Mouse (Mus musculus) cerebellum, postnatal 25 days (tissue): Measurements from ENCODE around the gene Rtl8b.
"Not testable (repeated sequence)": the region's sequence is repeated elsewhere in the genome, so short reads cannot be mapped to it uniquely, and the experiment has no call there.

Source experiments
- DNase-seq, 2 experiments: peaks; one replicate each; pipeline ENCODE4 v3.0.0; 2021; ENCODE audit warnings: mixed read lengths in 2 of 2

The Rtl8b gene

GRCm38 (mm10) chrX:53670294-53670693 lies at the start of gene Rtl8b:
Rtl8b (minus strand) TSS chrX:53670408.
- peak; percentile 81 to 88 for DNase-seq

- DNase-seq: peak; percentile 72 to 78
Observed at GRCm38 (mm10) chrX:53716323-53717182, 46.3 kb upstream of the Rtl8b start.

- no peak for DNase-seq
Observed at GRCm38 (mm10) chrX:53715942-53716322, 45.7 kb upstream of the Rtl8b start.

GRCm38 (mm10) chrX:53702673-53703072 lies 32.5 kb upstream of the Rtl8b start:
- DNase-seq: no peak

GRCm38 (mm10) chrX:53699225-53699624 lies 29.0 kb upstream of the Rtl8b start:
- no peak for DNase-seq

GRCm38 (mm10) chrX:53694008-53694777 lies 24.0 kb upstream of the Rtl8b start:
- no peak for DNase-seq

- no peak for DNase-seq
Observed at GRCm38 (mm10) chrX:53693141-53693540, 22.9 kb upstream of the Rtl8b start.

- DNase-seq: no peak
Observed at GRCm38 (mm10) chrX:53692065-53692464, 21.9 kb upstream of the Rtl8b start.

- not testable (repeated sequence) for DNase-seq
Observed at GRCm38 (mm10) chrX:53684676-53685075, 14.5 kb upstream of the Rtl8b start.

- DNase-seq: not testable (repeated sequence)
Observed at GRCm38 (mm10) chrX:53682650-53683049, 12.4 kb upstream of the Rtl8b start.

- DNase-seq: peak; percentile 72 to 86
Observed at GRCm38 (mm10) chrX:53676943-53677342, 6.7 kb upstream of the Rtl8b start.

- DNase-seq: peak in 1 of 2 experiments; percentile 38
Observed at GRCm38 (mm10) chrX:53670696-53671095, 488 bp upstream of the Rtl8b start.

GRCm38 (mm10) chrX:53669557-53670270 lies 494 bp downstream of the Rtl8b start:
- not testable (repeated sequence) for DNase-seq

- not testable (repeated sequence) for DNase-seq
Observed at GRCm38 (mm10) chrX:53652917-53653316, 17.3 kb downstream of the Rtl8b start.

GRCm38 (mm10) chrX:53645885-53646284 lies 24.3 kb downstream of the Rtl8b start:
- DNase-seq: no peak

GRCm38 (mm10) chrX:53642980-53643961 lies 26.9 kb downstream of the Rtl8b start, which contains the start of gene Rtl8a:
Rtl8a (minus strand) TSS chrX:53643682.
- DNase-seq: peak; percentile 81 to 89

GRCm38 (mm10) chrX:53642604-53642979 lies 27.6 kb downstream of the Rtl8b start:
- DNase-seq: peak; percentile 6 to 27

- DNase-seq: not testable (repeated sequence)
Observed at GRCm38 (mm10) chrX:53638107-53638506, 32.1 kb downstream of the Rtl8b start.
